Mouse (Mus musculus): ENCODE results near the gene Slc33a1.
A peak's percentile ranks its signal among the peaks of the same experiment; 100 is the strongest.

The Slc33a1 gene

DNA sequence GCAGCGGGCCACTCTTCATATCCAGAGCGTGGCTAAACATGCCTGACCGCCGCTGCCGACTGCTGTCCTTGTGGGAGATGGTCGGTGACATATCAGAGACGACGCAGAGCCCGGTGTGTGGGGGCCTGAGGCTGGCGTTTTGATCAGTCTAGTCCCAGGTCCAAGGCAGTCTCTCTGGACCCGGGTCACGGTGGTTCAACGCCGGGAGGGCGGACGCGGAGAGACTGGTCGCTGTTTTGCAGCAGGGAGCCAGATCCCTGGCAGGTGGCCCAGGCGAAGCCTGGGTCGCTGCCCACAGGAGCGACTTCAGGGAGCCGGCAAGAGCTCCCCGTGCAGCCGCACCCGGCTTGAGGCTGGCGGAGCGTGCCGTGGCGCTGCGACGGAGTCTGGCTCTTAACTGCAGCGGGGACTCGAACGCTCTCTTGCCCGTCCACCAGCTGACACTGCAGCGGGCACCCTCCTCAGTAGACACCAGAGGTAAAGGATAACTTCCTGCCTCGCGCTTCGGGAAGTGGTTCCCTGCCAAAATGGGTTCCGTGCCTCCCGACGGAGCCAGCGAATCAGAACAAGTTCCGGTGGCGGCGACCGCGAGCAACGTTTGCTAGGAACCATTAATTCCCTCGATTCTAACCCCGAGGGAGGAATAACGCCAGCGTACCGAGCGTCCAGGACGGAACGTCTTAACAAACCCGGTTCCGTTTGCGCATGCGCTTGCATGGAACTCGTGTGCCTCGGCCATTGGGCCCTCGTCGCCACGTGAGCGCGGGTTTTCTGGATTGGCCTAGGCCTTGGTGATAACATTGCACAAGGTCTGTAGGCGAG is at the start of gene Slc33a1:
TSS of gene Slc33a1 (minus strand) at position 669 of the 822 bp plus-strand sequence.
- peak; percentile 100 for DNase-seq (ENCODE audit: low spot score in 2 of 2)

DNA sequence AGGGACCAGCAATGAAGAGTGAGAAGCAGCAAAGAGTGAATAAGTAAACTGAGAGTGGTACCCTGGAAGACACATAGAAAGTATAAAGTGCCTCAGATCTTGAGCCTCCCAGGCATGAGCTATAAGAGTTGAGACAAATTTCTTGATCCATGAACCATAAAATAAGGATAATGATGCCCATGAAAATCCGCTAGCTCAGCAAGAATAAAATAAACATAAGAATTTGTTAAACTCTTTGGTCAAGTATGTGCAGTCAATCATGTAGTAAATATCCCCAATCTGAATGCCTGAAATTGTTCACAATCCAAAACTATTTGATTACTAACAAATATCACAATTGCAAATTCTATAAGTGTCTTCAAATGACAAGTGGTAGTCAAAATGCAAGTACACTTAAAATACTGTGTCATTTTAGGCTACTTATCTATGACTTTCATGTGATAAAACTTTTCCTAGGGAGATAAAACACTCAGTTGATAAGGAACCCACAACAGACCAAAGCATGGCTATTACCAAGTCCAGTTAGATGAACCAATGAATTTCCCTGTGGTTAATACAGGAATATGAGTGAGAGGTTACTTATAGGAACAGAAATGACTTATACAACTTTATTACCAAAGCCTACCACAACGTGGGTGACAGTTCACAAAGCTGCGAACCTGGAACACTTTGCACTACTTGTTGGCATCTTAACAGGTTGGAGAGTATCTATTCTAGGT is 24.3 kb upstream of the Slc33a1 start:
- DNase-seq (ENCODE audit: low spot score in 2 of 2): no peak

DNA sequence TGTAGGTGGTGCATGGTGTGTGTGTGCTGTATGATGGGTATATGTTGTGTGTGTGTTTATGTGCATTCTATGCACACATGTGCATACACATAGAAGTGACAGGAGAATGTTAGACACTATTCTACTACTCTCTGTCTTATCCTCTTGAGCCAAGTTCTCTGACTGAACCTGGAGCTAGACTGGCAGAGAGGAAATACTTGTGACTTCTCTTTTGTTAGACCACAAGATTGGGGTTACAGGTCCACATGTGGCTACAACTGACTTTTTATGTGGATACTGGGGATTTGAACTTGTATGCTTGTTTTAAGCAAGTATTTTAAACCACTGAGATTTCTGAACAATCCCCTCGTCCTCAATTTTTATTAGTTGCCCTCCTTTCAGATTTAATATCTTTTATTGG is 22.1 kb upstream of the Slc33a1 start:
- no peak for DNase-seq (ENCODE audit: low spot score in 2 of 2)

DNA sequence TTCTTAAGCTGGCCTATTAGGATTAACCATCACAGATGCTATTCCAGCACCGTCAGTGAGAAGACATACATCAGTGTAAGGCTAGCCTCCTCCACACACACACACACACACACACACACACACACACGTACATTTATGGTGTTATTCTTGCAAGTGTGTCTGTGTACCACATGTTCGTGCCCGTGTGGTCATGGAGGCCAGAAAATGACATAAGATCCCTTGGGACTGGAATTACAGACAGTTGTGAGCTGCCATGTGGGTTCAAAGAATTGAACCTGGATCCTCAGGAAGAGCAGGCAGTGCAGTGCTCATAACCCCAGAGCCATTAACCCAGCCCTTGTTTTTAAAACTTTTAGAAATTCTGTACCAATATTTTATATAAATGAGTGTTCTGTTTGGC is 13.3 kb upstream of the Slc33a1 start:
- no peak for DNase-seq (ENCODE audit: low spot score in 2 of 2)

DNA sequence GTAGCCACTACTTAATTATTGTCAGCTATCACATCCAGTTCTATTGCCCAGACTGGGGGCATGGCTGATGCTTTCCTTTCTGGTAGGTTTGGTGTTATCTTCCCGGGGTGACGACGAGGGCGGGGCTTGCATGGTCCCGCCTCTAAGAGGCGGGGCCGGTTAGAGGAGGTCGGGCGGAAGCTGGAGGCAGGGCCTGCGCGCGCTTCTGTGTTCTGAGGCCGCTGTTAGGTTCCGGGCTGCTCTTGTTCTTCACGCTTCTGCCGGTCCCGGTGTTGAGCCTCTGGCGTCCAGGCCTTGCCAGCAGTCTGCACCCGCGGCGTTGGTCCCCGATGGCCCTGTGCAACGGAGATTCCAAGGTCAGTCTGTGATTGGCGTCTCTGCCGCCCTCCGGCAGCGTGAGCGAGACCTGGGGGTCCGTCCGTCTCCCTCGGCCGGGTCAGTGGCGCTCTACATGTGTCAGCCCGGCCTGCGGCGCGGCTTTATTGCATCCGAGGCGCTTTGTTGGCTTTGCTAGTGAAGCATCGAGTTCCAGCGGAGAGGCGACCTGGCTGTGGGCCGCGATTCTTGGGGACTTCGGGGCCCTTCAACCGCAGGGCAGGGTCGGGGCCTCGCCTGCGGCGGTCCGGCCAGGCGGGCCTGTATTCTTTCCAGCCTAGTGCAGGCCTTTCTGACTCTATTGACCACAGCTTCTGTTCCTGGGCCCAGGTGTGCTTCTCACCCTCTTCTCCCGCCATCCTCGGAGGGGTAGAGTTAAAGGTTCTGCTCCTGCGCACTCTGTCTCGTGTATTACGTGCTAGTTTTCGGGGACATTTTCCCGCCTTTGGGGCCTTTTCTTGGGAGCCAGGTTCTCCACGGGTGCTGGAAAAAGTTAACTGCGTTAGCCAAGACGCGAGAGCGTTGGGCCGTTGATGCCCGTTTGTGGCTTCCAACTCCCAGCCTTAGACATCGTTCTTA is 11.7 kb upstream of the Slc33a1 start, which contains the start of gene Gmps:
TSS of gene Gmps (plus strand) at position 152 of the 954 bp plus-strand sequence.
- DNase-seq (ENCODE audit: low spot score in 2 of 2): peak; percentile 95

DNA sequence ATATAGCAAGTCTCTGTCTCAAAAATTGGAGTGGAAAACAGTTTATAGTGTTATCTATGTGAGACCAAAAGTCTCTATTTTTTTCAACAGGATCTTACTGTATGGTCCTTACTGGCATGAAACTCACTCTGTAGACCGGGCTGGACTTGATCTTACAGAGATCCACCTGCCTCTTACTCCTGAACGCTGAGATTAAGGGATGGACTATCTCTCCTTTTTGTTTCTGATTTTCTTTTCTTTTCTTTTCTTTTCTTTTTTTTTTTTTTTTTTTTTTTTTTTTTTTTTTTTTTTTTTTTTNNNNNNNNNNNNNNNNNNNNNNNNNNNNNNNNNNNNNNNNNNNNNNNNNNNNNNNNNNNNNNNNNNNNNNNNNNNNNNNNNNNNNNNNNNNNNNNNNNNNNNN is 1.4 kb upstream of the Slc33a1 start:
- DNase-seq (ENCODE audit: low spot score in 2 of 2): no peak

DNA sequence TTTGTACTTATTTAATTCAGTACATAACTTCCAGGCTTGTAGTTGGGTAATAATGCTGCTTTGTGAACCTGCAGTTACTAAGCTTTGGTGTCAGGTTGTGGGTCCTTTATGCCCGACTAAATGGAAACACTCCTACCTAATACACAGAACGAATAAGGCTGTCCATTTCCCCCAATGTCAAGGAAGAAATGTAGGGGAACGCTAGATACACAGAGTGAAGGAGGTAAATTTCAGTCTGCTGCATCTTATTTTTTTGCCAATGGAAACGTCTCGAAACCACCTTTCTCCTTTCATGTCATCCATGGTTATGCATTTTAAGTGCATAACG is 318 bp upstream of the Slc33a1 start:
- no peak for DNase-seq (ENCODE audit: low spot score in 2 of 2)

DNA sequence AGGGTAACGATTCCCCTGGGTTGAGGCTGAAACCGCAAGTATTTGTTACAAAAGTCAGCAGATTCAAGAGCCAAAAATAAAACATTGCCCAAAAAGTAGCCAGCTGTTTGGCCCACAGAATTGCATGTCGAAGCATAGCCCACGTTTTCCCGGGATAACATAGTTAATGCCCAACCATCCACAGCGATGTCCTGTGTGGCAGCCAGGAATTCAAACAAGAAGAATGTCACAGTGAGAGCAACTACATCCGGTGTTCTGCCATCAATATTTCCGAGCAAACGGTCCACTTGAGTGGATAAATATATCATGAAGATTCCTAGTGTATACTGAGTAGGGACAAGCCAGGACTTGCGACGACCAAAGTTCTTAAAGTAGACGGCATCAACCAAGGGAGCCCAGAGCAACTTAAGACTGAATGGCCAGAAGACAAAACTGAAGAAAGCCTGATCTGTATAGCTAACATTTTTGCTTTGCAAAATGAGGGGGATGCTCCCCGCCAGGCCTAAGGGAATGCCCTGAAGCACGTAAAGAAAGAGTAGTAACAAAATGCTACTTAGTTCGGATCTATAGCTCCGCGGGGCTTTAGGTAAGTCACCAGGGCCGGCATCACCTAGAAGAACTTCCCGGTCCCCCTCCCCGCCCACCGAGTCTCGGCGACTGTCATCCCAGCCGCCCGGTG is 1.0 kb downstream of the Slc33a1 start:
- peak in 1 of 2 experiments; percentile 30 for DNase-seq (ENCODE audit: low spot score in 2 of 2)

DNA sequence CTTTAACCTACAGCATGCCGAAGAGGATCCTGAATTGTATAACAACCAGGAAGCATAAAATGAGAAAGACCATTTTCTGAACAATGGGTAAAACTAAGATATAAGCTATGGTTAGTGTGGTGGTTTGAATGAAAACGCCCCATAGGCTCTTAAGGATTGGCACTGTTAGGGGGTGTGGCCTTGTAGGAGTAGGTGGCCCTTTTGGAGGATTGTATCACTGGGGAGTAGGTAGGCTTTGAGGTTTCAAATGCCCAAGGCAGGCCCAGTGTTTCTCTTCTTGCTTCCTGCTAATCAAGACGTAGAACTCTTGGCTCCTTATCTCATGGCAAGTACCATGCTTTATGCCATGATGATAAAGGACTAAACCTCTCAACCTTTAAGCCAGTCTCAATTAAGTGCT is 14.7 kb downstream of the Slc33a1 start:
- no peak for DNase-seq (ENCODE audit: low spot score in 2 of 2)

DNA sequence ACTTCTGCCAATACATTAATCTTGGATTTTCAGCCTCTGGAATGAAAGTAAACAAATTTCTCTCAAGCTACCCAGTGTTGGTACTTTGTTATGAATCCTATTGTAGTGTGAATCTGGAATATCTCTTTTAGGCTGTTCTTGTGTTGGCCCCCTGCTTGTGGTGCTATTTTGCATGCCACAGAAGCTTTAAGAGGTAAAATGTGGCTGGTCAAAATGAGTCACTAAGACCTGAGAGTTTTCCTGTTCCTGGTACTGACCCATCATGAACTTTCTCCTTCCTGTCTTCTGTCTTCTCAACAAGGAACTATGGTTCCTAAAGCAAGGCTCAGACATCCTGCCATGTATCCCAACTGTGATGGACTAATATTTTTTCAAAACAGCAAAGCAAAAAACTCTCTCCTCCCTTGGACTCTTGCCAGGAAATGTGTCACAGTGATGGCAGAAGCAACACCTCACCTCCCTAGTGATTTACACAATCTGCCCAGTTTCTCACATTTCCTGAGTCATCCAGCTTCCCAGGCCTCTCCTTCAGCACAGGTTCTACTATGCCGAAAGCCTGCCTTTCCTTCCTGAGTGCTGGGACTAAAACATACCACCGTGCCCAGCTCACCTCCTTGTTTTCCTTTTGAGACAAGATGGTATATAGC is 23.2 kb downstream of the Slc33a1 start:
- peak; percentile 24 to 44 for DNase-seq (ENCODE audit: low spot score in 2 of 2)

DNA sequence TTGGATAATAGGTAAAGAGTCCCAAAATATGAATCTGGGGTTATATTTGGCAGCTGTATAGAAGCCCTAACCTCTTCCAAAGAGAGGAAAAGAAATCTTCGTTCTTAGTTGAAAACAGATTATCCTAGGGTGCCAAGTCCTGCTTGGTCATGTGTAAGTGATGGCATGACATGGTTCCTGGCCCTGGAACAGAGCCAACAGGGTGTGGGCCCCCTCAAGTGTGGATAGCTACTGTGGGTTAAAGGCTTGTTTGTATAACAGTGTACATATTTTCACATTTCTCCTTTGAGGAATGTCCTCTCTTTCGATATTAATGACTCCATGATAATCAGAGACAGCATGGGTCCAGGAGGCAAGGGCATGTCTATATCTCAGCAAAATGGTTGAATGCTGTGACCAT is 25.6 kb downstream of the Slc33a1 start:
- no peak for DNase-seq (ENCODE audit: low spot score in 2 of 2)

DNA sequence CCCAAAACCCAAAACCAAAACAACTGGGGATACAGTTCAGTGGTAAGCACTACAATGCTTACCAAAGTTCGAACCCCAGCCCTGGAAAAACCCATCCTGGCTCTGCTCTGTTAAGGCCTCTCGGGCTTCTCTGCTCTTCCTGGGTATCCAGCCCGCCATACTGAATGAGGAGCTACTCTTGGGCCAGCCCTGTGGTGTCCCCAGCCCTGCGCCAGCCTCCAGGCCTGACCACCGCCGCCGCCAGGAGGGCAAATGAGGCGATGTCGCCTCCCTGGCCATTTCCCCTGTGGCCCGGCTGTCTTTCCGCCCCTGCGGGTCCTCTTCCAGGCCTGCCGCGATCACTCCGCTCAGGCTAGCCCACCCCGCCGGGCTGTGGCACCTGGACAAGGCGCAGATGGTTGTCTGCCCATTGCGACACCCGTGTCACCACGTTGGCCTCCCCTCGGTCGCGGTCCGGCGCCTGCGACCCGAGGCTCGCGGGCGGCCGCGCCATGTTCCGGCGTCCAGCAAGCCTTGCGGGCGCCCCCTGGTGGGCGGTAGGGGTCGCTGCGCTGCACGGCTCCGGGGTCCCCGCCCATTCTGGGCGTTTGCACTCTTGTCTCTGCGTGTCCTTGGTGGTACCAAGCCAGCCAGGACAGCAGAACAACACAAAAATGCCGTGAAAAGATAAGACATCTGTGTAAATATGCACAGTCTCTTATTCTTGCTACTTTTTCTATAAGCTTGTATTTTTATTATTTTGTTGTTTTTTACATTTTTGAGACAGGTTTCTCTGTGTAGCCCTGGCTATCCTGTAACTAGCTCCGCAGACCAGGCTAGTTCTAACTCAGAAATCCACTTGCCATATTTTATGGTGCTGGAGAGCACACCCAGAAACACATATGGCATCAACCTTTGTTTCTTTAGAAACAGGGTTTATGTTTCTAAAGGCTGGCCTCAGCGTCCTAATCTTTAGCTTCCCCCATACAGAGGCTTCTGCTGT is 35.4 kb downstream of the Slc33a1 start, which contains the start of gene E130311K13Rik:
TSS of gene E130311K13Rik (minus strand) at position 595 of the 982 bp plus-strand sequence.
- peak; percentile 90 to 91 for DNase-seq (ENCODE audit: low spot score in 2 of 2)

DNA sequence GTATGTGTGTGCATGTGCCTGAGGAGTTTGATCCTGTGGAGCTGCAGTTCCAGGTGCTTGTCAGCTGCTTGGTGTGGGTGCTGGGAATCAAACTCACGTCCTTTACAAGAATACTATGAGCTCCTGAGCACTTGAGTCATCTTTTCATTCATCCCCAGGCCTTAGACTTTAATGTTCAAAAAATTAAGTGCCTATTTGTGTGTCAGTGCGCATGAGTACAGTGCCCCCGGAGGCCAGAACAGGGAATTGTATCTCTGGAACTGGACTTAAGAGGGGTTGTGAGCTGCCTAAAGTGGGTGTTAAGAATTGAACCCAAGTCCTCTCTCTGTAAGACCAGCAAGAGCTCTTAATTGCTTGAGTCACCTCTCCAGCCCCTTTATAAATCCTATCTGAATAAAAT is 44.9 kb downstream of the Slc33a1 start:
- DNase-seq (ENCODE audit: low spot score in 2 of 2): no peak

DNA sequence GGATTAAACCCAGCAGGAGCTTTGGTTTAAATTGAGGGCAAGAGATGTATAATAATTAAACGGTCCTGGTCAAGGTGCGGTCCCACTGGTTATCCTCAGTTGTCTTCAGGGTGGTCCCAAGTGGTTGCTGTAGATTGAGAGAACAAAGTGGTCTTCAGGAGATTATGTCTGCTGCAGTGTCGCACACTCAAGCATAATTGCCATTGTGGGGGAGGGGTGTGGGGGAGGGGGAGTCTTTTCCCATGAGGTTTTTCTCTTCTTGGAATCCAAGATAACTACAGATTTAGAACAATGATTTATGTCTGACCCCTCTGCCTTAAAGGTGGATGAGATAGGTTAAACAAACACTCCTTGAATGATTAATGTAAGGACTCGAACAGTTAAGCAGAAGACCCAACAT is 54.3 kb downstream of the Slc33a1 start:
- DNase-seq (ENCODE audit: low spot score in 2 of 2): no peak

DNA sequence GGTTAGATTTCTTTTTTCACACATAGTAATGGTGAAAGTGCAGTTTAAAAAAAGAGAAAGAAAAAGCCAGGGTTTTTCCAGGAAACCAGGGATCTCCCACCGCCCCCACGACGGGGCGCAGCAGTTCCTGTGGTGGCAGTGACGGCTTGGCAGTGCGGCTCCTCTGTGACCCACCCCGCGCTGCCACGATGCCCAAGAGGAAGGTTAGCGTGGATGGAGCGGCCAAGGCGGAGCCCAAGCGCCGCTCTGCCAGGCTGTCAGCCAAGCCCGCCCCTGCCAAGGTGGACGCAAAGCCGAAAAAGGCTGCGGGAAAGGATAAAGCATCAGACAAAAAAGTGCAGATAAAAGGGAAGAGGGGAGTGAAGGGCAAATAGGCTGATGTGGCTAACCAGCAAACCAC is 59.3 kb downstream of the Slc33a1 start:
- DNase-seq (ENCODE audit: low spot score in 2 of 2): peak in 1 of 2 experiments; percentile 30

DNA sequence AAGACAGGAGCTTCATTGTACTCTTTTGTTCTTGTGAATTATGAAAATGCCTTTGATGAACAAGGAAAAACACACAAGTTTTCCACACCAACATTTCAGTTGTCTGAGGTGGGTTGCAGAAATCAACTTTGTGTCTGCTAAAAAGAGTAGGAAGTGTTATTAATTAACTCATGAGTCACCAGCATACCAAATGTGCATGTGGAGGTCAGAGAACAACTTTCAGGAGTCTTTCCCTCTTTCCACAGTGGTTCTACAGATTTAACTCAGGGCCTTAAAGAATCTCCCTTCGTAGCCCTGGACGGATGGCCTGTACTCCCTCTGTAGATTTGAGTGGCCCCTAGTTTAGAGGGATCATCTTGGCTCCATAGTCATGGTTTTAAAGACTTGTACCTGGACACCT is 60.4 kb downstream of the Slc33a1 start:
- no peak for DNase-seq (ENCODE audit: low spot score in 2 of 2)

DNA sequence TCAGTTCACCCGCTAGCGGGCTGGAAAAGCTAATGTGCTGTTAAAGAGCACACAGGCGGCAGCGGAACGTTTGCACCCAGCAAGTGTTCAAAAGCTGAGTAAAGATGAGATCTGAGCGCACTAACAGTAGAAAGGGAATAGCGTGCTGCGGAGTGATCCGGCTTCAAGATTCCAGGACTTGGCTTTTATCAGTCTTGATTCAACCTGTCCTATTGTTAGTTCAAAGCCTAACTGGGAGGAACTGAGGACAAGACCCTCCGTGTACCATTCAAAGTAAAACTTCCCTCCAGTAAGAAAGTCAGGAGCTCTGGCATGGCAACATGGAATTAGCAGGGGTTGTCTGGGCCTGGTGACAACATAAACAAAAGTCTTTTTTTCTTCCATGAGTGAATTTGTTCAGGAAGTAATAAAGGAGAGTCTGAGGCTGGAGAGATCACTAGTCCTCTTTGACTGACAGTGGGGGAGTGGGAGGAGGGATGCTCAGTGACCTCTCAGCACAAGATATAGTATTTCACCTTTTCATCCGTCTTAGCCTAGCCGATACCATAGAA is 64.5 kb downstream of the Slc33a1 start:
- DNase-seq (ENCODE audit: low spot score in 2 of 2): peak; percentile 28 to 39

DNA sequence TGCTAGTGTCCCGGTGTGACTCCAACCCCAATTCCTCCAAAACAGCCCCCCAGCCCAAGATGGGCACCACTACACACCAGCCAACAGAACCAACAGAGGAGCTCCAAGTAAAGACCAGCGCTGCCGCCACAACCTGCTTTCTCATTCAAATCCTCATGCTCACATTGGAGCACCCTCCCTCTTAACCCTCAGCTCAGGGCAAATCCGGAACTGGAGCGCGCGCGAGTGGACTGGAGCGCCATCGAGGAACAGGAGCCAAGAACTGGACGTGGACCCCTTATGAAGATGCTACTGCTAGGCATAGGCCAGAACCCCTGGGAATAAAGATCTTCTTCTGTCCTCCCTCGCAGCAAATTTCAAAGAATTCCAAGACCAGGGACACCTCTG is 65.3 kb downstream of the Slc33a1 start, which contains the start of gene Plch1:
TSS of gene Plch1 (minus strand) at position 164 of the 387 bp plus-strand sequence.
- peak; percentile 73 to 75 for DNase-seq (ENCODE audit: low spot score in 2 of 2)
